Mouse (Mus musculus) midbrain, embryonic 15.5 days (tissue): ENCODE results near the gene Zfp524. TPM values are rescaled to one million over a fixed set of nuclear protein-coding genes. Genes with fewer than 3 reads are reported as not detected.

Source experiments
- ATAC-seq: fragments of 200-750 bp; cut with Nextera tagmentation; replicated peaks from 2 replicates; pipeline ENCODE4 v1.8.0; 2017; ENCODE audit warnings: moderate TSS enrichment
- H3K27ac ChIP-seq: fragments of 300-500 bp; sonication (generic); 2 replicates; pipeline ENCODE4 v1.5.1; 2015; ENCODE audit warnings: mild to moderate bottlenecking, inconsistent platforms
- H3K27me3 ChIP-seq: fragments of 300-500 bp; sonication (generic); replicated peaks from 2 replicates; pipeline ENCODE4 v1.6.1; 2015; ENCODE audit warnings: inconsistent platforms
- H3K36me3 ChIP-seq: fragments of 300-500 bp; sonication (generic); replicated peaks from 2 replicates; pipeline ENCODE4 v1.6.1; 2015; ENCODE audit warnings: inconsistent platforms
- H3K4me1 ChIP-seq: fragments of 300-500 bp; sonication (generic); 2 replicates; pipeline ENCODE4 v1.6.1; 2015; ENCODE audit warnings: inconsistent platforms
- H3K4me2 ChIP-seq: fragments of 300-500 bp; sonication (generic); 2 replicates; pipeline ENCODE4 v1.6.1; 2015; ENCODE audit warnings: inconsistent platforms, mild to moderate bottlenecking, moderate library complexity
- H3K4me3 ChIP-seq: fragments of 300-500 bp; sonication (generic); 2 replicates; pipeline ENCODE4 v1.5.1; 2015; ENCODE audit warnings: mild to moderate bottlenecking, inconsistent platforms
- H3K9ac ChIP-seq: fragments of 300-500 bp; sonication (generic); 2 replicates; pipeline ENCODE4 v1.6.1; 2015; ENCODE audit warnings: mild to moderate bottlenecking, inconsistent platforms
- H3K9me3 ChIP-seq: fragments of 300-500 bp; sonication (generic); 2 replicates; pipeline ENCODE4 v1.6.1; 2016; ENCODE audit warnings: inconsistent platforms
- WGBS: fragments of 180-500 bp; shearing (Covaris S2); methylation state at CpG from one replicate; pipeline ENCODE4 v1.1.7; 2015; ENCODE audit warnings: mixed read lengths; 5-methylcytosine and 5-hydroxymethylcytosine counted together
- polyA plus RNA-seq: library from polyadenylated mRNA; unstranded; fragments of >200 nt; fragmentation: Nextera tagmentation; extraction: Ambion mirVana; gene quantifications from 2 replicates; pipeline ENCODE4 v1.2.1, GENCODE M21; 2015

Gene Zfp524
- polyA plus RNA-seq = 7.1 and 7.7 TPM in 2 replicates

DNA sequence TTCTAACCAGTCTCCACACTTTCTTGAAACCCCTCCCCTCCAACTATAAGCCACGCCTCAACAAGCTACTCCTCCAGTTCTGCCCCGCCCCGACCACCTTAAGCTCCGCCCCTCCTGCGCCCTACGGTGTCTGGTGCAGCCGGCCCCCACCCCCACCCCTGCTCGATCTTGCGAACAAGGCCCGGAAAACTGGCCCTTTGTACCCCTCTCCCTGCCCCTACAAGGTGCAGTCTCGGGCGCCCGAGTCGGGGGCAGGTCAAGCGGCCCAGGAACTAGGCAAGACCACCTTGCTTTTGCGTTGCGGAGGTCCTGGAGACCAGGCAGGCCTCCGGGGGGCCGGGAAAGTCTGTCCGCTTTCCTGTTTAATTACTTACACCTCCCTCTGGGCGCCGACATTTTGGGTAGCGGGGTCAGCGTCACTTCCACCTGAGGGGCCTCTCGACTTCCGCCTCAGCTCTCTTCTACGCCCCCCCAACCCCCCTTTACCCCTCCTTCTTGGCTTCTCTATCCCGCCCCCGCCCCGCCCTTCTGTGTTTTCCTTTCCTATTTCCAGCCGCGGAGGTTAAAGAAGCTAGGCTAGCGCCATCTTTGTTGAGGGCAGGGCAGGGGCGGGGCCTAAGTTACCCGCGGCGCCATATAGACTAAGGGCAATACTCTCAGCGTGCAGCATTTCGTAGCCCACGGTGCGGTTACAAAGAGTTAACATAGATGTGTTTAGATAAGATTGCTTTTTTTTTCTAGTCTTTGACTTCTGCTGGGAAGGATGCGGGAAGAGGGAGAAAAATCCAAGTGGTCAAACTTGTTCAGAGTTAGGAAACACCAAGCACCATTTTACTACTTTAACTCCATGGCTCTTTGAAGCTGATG, at the start of gene Zfp524, which contains the start of gene Fiz1:
TSS of gene Zfp524 (plus strand) at position 165 of the 867 bp plus-strand sequence.
TSS of gene Fiz1 (minus strand) at position 447 of the 867 bp plus-strand sequence.
- peak; percentile 87 for ATAC-seq
- no peaks in the 10 kb centered on the region for H3K27me3 ChIP-seq
- H3K4me3 ChIP-seq = peak within 1 kb of the TSS; percentile 84
- no peaks in the 10 kb centered on the region for H3K9me3 ChIP-seq
- peaks cover 14% of the 10 kb centered on the region for H3K4me1 ChIP-seq
- H3K27ac ChIP-seq = peak within 1 kb of the TSS; percentile 98
- H3K9ac ChIP-seq = peak within 1 kb of the TSS; percentile 87
- peaks cover 30% of the 10 kb centered on the region for H3K36me3 ChIP-seq
- WGBS = under 1% methylated on average over 42 of the region's 42 CpGs
- H3K4me2 ChIP-seq = peak within 1 kb of the TSS; percentile 57

- Histone ChIP-seq H3K4me3 (no peak overlapping the region), H3K4me1 (no peaks in the 10 kb centered on the region)
- WGBS = 85% methylated on average over 5 of the region's 5 CpGs
Measured at GRCm38 (mm10) chr7:4964988-4965387, 49.2 kb upstream of the Zfp524 start.

DNA sequence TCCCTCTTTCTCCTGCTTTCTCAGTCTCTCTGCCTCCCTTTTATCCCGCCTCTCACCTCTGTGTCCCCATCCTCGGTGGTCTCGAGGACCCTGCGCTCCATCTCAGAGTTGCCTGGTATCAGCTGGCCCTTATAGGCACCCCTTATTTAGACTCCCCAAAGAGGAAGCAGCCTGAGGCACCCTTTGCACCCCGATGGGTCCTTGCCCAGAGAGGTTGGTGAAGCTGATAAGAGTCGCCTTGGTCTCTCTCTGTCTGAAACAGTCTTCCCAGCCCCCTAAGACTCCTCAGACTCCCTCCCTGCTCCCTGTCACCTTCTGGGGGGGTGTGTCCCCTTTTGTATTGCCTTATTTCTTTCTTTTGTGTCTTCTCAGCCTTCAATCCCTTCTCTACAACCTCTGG, 43.1 kb upstream of the Zfp524 start, which contains the start of gene Sbk3:
TSS of gene Sbk3 (minus strand) at position 101 of the 400 bp plus-strand sequence.
- Histone ChIP-seq H3K27me3 (no peaks in the 10 kb centered on the region), H3K9ac (no peak within 1 kb of the TSS), H3K4me1 (no peaks in the 10 kb centered on the region), H3K4me3 (no peak within 1 kb of the TSS), H3K9me3 (no peaks in the 10 kb centered on the region), H3K27ac (no peak within 1 kb of the TSS), H3K4me2 (no peak within 1 kb of the TSS), H3K36me3 (no peaks in the 10 kb centered on the region)
- ATAC-seq = no peak
- 49% methylated on average over 6 of the region's 6 CpGs for WGBS

More at GRCm38 (mm10) chr7:4964988-4965387, 49.2 kb upstream of the Zfp524 start:
- no peak for ATAC-seq
- H3K27me3 ChIP-seq = no peaks in the 10 kb centered on the region
- H3K4me2 ChIP-seq = no peak overlapping the region
- H3K9me3 ChIP-seq = no peaks in the 10 kb centered on the region
- H3K36me3 ChIP-seq = no peaks in the 10 kb centered on the region
- no peak overlapping the region for H3K9ac ChIP-seq
- no peak overlapping the region for H3K27ac ChIP-seq

DNA sequence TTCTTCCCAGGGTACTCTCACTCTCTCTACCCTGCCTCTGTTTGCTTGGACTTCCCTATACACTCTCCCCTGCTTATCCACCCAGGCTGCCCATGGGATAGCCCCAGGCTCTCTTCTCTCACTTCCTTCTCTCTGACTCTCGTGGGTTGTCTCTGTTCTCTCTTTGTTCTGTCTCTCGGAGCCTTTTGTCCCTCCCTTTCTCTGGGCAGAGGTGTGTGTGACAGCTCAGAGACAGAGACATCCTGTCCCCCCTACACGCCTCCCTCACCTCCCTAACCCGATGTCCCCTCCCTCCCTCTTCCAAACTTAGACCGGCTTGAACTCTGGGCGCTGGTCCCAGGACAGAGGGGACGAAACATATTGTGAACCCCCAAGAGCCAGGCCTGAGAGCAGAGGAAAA, 42.5 kb upstream of the Zfp524 start:
- Histone ChIP-seq H3K27me3 (no peaks in the 10 kb centered on the region), H3K4me1 (no peaks in the 10 kb centered on the region), H3K4me2 (no peak overlapping the region), H3K9me3 (no peaks in the 10 kb centered on the region), H3K36me3 (no peaks in the 10 kb centered on the region), H3K9ac (no peak overlapping the region), H3K27ac (no peak overlapping the region), H3K4me3 (no peak overlapping the region)
- 29% methylated on average over 7 of the region's 7 CpGs for WGBS
- ATAC-seq = no peak

DNA sequence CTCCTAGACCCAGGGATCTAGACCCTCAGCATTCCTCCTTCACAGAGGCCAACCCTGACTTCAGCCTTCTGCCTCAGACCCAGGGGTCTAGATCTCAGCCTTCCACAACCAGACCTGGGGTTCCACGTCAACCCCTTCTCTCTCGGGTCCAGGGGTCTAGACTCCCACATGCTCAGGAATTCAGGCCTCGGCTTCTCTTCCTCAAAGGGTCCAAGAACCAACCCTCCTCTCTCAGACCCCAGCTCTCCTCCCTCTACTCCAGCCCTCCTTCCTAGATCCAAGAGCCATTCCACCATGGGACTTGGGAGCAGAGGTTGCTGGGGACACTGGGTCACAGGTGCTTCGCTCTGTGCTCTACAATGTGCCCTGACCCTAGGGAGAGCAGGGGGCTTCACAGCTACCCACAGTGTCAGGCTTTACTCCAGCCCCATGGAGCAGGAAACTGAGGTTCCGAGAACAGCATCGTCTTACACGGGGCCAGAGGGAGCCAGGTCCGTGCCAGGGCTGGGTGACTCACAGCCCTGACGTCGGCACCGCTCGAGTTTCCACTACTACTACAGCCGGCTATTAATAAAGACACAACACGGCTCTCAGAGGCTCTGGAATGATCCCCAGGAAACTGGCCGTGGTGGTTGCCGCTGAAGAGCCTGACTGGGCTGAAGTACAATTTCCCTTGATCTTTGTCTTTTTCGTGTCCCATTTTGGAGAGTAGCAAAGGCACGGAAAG, 41.7 kb upstream of the Zfp524 start:
- no peak overlapping the region for H3K4me2 ChIP-seq
- no peak overlapping the region for H3K4me3 ChIP-seq
- H3K9ac ChIP-seq = no peak overlapping the region
- no peaks in the 10 kb centered on the region for H3K9me3 ChIP-seq
- no peaks in the 10 kb centered on the region for H3K36me3 ChIP-seq
- ATAC-seq = no peak
- H3K4me1 ChIP-seq = no peaks in the 10 kb centered on the region
- H3K27ac ChIP-seq = no peak overlapping the region
- WGBS = 84% methylated on average over 18 of the region's 18 CpGs
- no peaks in the 10 kb centered on the region for H3K27me3 ChIP-seq

DNA sequence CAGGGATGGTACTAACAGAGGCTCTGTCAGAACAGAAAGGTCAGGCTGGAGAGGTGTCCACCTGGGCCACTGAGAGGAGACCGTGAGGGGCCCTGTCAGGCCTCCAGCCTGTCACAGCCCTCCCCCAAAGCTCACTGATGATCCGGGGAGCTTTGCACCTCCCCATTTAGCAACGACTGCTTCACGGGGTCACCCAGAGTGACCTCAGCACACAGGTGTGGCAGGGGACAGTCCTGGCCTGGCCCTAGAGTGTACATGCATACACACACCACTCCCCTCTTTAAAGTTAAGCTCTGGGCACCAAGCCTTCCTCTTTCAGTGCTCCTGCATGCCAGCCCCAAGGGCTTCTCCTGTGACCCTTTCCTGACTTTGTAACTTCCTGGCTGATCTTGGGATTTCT, 38.8 kb upstream of the Zfp524 start:
- ATAC-seq = no peak
- Histone ChIP-seq H3K4me3 (no peak overlapping the region), H3K9ac (no peak overlapping the region), H3K36me3 (no peaks in the 10 kb centered on the region), H3K4me2 (no peak overlapping the region), H3K9me3 (no peaks in the 10 kb centered on the region), H3K27me3 (no peaks in the 10 kb centered on the region), H3K4me1 (no peaks in the 10 kb centered on the region), H3K27ac (no peak overlapping the region)
- 62% methylated on average over 4 of the region's 4 CpGs for WGBS

- ATAC-seq = no peak
- Histone ChIP-seq H3K27me3 (no peaks in the 10 kb centered on the region), H3K27ac (no peak overlapping the region), H3K4me3 (no peak overlapping the region), H3K9ac (no peak overlapping the region), H3K4me1 (no peaks in the 10 kb centered on the region), H3K4me2 (no peak overlapping the region), H3K36me3 (no peaks in the 10 kb centered on the region), H3K9me3 (no peaks in the 10 kb centered on the region)
- 90% methylated on average over 7 of the region's 7 CpGs for WGBS
Measured at GRCm38 (mm10) chr7:4976832-4977231, 37.4 kb upstream of the Zfp524 start.

- no peak overlapping the region for H3K9ac ChIP-seq
Measured at GRCm38 (mm10) chr7:4988250-4988649, 26.0 kb upstream of the Zfp524 start.

DNA sequence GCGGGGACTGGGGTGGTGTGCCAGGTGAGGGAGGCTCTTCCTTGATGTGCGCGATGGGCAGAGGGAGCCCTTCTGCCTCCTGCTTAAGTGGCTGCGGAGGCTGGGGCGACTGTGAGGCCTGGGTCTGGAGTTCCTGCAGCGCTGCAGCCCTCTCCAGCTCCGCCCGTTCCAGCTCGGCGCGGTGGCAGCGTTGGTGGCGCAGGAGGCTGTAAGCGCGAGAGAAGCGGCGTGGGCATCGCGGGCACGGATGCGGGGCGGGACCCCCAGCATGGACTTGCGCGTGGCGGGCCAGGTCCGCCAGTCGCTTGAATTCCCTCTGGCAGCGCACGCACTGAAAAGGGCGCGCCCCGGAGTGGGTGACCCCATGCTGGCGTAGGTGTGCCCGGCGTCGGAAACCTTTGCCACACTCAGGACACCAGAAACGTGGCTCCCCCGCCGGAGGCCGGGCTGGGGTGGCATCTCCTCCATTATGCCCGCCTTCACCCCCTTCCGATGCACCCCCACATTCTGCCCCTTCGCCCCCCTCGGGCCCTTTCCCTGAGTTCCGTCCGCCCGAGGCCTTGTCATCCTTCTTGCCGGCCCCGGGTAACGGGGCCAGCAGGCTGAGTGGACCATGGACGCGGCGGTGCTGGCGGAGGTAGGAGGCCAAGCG, 20.7 kb upstream of the Zfp524 start:
- no peak overlapping the region; the same call in 1 of the 2 replicates for H3K9ac ChIP-seq
- H3K27ac ChIP-seq = no peak overlapping the region
- H3K4me1 ChIP-seq = peaks cover 42% of the 10 kb centered on the region
- H3K4me2 ChIP-seq = peak overlapping the region; percentile 75
- H3K9me3 ChIP-seq = no peaks in the 10 kb centered on the region
- H3K27me3 ChIP-seq = no peaks in the 10 kb centered on the region
- ATAC-seq = no peak
- H3K4me3 ChIP-seq = peak overlapping the region; percentile 82
- H3K36me3 ChIP-seq = peaks cover 25% of the 10 kb centered on the region; the same call in 1 of the 2 replicates
- WGBS = 43% methylated on average over 55 of the region's 55 CpGs

More at GRCm38 (mm10) chr7:4988250-4988649, 26.0 kb upstream of the Zfp524 start:
- H3K4me1 ChIP-seq = peaks cover 12% of the 10 kb centered on the region
- 82% methylated on average over 2 of the region's 2 CpGs for WGBS
- H3K9me3 ChIP-seq = no peaks in the 10 kb centered on the region
- ATAC-seq = no peak
- no peak overlapping the region for H3K4me3 ChIP-seq
- no peaks in the 10 kb centered on the region for H3K27me3 ChIP-seq
- H3K27ac ChIP-seq = no peak overlapping the region
- peaks cover 22% of the 10 kb centered on the region; the same call in 1 of the 2 replicates for H3K36me3 ChIP-seq
- no peak overlapping the region for H3K4me2 ChIP-seq

DNA sequence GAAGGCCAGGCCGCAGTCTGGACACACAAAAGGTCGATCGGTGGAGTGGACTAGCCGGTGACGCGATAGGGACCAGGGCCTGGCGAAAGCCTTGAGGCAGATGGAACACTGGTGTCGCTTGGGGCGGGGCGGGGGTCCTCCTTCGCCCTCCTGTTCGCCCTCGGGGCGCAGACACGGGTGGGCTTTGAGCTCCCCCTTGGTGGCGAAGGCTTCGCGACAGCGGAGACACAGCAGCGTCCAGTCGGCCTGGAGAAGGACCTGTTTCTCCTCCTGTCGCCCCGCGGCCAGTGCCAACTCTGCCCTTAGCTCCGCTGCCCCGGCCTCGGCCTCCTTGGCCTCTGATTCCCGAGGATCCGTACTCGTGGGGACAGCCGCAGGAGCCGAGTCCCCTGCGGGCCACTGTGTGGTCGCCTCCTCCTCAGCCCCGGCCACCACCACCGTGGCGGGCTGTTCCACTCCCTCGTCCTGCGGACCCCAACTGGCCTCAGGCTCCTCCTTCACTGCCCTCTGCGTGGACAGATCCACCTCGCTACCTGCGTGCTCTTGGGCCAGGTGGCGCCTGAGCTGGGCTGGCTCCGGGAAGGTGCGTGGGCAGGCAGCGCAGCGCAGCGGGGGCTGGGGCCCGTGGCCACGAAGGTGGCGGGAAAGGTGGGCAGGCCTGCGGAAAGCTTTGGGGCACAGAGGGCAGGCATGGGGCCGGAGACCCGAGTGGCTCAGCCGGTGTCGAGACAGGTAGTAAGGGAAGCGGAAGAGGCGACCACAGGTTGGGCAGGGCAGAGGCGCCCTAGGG, 20.0 kb upstream of the Zfp524 start:
- ATAC-seq = no peak
- Histone ChIP-seq H3K9me3 (no peaks in the 10 kb centered on the region), H3K4me1 (peaks cover 42% of the 10 kb centered on the region), H3K36me3 (peaks cover 25% of the 10 kb centered on the region; the same call in 1 of the 2 replicates), H3K4me2 (peak overlapping the region; percentile 75), H3K9ac (peak overlapping the region; percentile 95), H3K27ac (no peak overlapping the region), H3K27me3 (no peaks in the 10 kb centered on the region), H3K4me3 (peak overlapping the region; percentile 82)
- WGBS = 57% methylated on average over 59 of the region's 59 CpGs

DNA sequence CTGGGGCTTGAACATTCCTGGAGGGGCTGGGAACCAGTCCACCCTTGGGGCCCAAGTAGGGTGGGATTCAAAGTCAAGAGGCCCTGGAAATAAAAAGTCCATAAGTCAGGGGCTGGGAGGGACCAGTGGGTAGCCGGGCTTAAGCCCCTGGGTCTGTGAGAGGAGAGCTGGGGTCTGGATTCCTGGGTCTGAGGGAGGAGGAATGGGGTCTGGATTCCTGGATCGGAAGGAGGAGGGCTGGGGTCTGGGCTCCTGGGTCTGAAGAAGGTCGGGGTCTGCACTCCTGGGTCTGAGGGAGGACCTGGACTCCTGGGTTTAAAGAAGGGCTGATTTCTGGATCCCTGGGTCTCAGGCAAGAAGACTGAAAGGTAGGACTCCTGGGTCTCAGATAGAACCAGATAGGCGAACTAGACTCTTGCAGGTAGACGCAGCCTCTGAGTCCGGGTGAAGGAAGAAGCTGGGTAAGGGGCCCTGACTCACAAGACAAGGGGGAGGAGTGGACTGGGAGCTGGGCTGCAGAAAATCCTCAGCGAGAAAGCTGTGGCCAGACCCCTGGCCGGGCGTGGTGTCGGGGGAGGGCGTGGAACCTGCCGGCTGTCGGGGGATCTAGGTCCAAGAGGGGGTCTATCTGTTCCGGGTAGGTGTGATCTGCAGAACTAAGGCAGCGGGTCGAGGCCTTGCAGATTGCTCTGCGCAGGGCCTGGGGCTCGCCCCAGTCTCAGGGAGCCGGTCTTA, 18.8 kb upstream of the Zfp524 start:
- Histone ChIP-seq H3K27me3 (no peaks in the 10 kb centered on the region), H3K4me1 (peaks cover 42% of the 10 kb centered on the region), H3K9ac (peak overlapping the region; percentile 95), H3K4me3 (peak overlapping the region; percentile 82), H3K4me2 (peak overlapping the region; percentile 75), H3K36me3 (peaks cover 24% of the 10 kb centered on the region; the same call in 1 of the 2 replicates), H3K27ac (peak overlapping the region; percentile 81), H3K9me3 (no peaks in the 10 kb centered on the region)
- peak; percentile 34 for ATAC-seq
- 5% methylated on average over 19 of the region's 19 CpGs for WGBS
